Mouse (Mus musculus) embryonic fibroblast, embryonic 13.5 days (primary cell): Measurements from ENCODE around the gene Esf1. TPM values are rescaled to one million over a fixed set of nuclear protein-coding genes. Genes with fewer than 3 reads are reported as not detected.
A peak's percentile ranks its signal among the peaks of the same experiment; 100 is the strongest.
"Not testable (repeated sequence)": the region's sequence is repeated elsewhere in the genome, so short reads cannot be mapped to it uniquely, and the experiment has no call there.

Experiments
- H3K27ac ChIP-seq: 2 replicates; pipeline ENCODE4 v1.5.1; 2012; ENCODE audit warnings: low read length, control low read depth, inconsistent platforms; ENCODE audit not compliant: insufficient read depth
- H3K4me1 ChIP-seq: 2 replicates; pipeline ENCODE4 v1.6.1; 2011; ENCODE audit warnings: low read length; ENCODE audit not compliant: control insufficient read depth, insufficient read depth
- H3K4me3 ChIP-seq: 2 replicates; pipeline ENCODE4 v1.5.1; 2011; ENCODE audit warnings: mild to moderate bottlenecking, control low read depth, low read length; ENCODE audit not compliant: insufficient read depth
- CTCF ChIP-seq: IDR thresholded peaks from 2 replicates; pipeline ENCODE4 v1.5.1; 2011; ENCODE audit warnings: mild to moderate bottlenecking, control low read depth, low read length, moderate library complexity, borderline replicate concordance; ENCODE audit not compliant: insufficient read depth
- POLR2A ChIP-seq: IDR thresholded peaks from 2 replicates; pipeline ENCODE4 v1.6.1; 2011; ENCODE audit warnings: low read depth, mild to moderate bottlenecking, control low read depth, low read length, moderate library complexity
- polyA plus RNA-seq: library from polyadenylated mRNA; stranded (reverse); fragments of >200 nt; gene quantifications from 2 replicates; pipeline ENCODE4 v1.2.4, GENCODE M21; 2011; ENCODE audit warnings: low read depth; ENCODE audit not compliant: missing spikeins, insufficient read length

Esf1 gene
- polyA plus RNA-seq, 1 experiment: 32.7 TPM

DNA sequence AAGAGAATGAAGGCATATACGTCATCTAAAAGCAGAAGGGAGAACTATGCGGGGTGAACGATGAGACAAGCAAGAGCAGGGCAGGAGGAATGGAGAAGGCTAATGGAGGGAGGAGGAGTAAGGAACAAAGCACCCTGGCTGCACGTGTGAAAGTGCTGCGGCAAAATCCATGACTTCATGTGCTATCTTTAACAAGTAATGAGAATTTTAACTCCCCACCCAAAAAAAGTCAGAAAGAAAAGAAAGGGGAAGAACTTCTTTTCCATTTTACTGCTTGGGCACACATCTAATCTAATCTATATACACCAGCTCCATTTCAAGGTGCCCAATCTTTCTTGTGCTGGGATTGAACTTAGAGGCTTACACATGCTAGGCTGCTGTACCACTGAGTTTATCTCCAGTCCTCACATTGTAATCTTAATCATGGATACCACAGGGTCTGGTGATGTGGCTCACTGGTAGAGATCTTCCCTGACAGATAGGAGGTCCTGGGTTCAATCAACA lies 7.0 kb downstream of the Esf1 start:
- no peaks in the 10 kb centered on the region; the same call in 1 of the 2 replicates for H3K4me1 ChIP-seq
- H3K27ac ChIP-seq: no peak overlapping the region
- TF ChIP-seq CTCF (no peak), POLR2A (no peak)
- no peak overlapping the region for H3K4me3 ChIP-seq

DNA sequence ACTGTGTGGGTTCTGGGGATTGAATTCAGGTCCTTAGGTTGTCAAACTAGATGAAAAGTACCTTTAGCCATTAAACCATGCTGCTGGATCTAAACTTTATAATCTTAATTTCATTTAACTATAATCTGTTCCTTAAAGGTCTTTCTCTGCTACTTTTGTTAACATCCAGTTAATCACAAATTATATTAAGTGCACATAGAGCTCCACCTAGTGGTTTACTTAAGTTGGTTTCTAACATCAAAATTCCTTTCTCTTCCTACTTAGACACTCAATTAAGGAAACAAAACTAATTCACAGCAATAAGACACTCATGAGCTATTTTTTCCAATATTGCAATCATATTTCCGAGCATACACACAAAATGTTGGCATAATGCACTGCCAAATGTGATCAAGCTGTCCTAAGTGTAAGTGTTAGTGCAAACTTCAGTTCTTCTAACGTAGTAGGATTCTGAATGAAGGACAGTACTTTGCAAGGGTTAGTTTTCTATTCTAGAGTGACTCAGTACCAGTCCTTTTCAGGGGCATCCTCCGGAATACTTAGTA lies 11.1 kb downstream of the Esf1 start:
- H3K27ac ChIP-seq: no peak overlapping the region
- no peaks in the 10 kb centered on the region; the same call in 1 of the 2 replicates for H3K4me1 ChIP-seq
- TF ChIP-seq CTCF: no peak
- TF ChIP-seq POLR2A: no peak

DNA sequence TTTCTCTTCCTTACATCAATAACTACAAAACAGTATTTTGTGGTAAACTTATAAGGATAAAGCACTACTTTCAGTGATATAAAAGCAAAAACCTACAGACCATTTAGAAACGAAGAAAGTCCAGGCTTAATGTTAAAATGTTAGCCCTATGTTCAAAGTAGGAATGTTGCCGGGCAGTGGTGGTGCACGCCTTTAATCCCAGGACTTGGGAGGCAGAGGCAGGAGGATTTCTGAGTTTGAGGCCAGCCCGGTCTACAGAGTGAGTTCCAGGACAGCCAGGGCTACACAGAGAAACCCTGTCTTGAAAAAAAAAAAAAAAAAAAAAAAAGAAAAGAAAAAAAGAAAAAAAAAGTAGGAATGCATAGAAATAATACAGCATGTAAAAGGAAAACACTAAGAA lies 18.6 kb downstream of the Esf1 start, which contains the start of gene Gm17374:
TSS of gene Gm17374 (plus strand) at position 301 of the 400 bp plus-strand sequence.
- H3K4me1 ChIP-seq, H3K4me3 ChIP-seq: not testable (repeated sequence)

More for the DNA sequence above, 11.1 kb downstream of the Esf1 start:
- no peak overlapping the region for H3K4me3 ChIP-seq

DNA sequence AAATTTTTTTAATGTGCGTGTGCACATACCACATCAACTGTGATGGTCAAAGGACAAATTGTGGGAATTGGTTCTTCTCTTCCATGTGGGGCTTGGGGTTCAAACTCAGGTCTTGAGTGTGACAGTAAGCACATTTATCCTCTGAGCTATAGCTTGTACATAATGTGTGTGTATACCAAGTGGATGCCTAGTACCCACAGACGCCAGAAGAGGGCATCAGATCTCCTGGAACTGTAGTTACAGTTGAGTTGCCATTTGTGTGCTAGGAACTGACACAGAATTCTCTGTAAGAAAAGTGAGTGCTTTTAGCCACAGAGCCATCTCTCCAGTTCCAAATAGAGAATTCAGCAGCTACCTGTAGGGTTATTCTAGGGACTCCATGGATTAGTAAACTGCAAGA lies 44.8 kb downstream of the Esf1 start:
- TF ChIP-seq CTCF: no peak
- no peak for TF ChIP-seq POLR2A
- Histone ChIP-seq H3K27ac (no peak overlapping the region), H3K4me1 (no peaks in the 10 kb centered on the region)

More for the DNA sequence above, 18.6 kb downstream of the Esf1 start, which contains the start of gene Gm17374:
- not testable (repeated sequence) for H3K27ac ChIP-seq

DNA sequence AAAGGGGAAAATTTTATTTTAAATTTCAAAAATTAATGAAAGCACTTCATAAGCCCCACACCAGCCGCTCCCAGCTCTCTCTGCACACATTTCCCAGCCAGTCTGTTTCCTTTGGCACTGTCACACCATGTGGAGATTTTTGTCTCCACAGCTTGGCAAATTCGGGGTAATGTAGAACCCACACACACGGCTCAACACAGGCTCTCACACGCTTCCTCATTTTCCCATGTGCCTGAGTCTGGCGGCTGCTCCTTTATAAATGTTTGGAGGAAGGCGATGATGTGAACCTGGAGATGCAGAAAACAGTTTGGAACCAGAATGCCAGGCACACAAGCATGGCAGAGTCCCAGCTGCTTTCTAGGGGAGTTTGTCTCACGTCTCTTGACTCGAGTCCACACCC lies 56.5 kb downstream of the Esf1 start:
- Histone ChIP-seq H3K4me3 (no peak overlapping the region), H3K4me1 (0 out of 2 replicates have a peak, but pooled peaks cover 2% of the 10 kb centered on the region), H3K27ac (peak overlapping the region; percentile 52; the same call in 1 of the 2 replicates)
- no peak for TF ChIP-seq CTCF
- TF ChIP-seq POLR2A: no peak

More for the DNA sequence above, 44.8 kb downstream of the Esf1 start:
- H3K4me3 ChIP-seq: no peak overlapping the region

DNA sequence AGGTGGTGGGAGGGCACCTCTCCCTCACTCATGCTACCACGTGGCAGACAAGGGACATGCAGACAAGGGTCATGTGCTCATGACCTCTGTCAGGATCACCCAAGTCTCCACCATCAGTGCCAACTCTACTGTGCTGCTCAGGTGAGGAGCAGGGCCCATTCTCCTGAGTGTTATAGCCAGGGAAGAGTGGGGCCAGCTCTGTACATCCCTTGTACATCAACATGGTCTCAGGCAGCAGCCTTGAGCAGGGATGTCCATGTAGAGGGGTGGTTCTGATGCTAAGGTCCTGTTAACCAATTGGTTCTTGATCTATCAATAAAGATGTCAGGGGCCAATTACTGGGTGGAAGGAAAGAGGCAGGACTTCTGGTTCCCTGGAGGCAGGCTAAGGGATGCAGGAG lies 61.4 kb downstream of the Esf1 start:
- Histone ChIP-seq H3K4me1 (peaks cover 10% of the 10 kb centered on the region), H3K27ac (no peak overlapping the region), H3K4me3 (no peak overlapping the region)
- TF ChIP-seq POLR2A (no peak), CTCF (no peak)

DNA sequence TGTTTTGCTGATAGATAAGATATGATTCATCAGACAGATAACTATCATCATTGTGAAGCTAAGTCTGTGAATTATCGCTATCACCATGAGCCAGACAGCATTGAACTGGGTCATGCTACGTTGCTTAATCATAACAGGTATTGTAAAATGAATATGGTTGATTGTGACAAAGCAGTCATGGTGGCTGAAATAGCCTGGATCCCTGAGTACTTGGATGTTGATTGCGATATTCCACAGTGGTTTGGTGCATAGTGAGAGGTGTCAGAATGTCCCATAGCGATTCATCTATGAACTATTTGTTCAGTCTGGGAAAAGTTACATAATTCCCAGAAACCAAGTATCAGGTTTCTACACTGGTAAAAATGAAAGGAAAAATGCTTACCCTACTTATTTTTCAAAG lies 62.7 kb downstream of the Esf1 start:
- TF ChIP-seq CTCF (no peak), POLR2A (no peak)
- Histone ChIP-seq H3K4me3 (no peak overlapping the region), H3K27ac (peak overlapping the region; percentile 42)

DNA sequence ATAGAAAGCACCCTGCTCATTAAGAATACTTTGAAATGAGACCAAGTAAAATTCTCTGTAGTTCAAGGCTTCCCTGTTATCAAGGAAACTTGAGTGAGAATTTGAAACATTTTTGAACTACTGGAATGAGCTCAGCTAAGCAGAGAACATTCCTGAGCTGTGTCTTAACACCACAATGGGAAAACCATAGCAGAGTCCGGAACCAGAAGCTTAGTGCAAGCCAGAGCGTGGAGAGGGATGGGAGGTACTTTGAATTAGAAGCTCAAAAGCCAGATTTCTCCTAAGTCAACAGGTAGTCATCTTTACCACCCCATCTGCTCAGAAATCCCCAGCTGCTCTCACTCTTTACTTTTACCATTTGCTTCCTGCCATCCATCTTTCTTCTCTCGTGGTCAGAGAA lies 65.4 kb downstream of the Esf1 start:
- Histone ChIP-seq H3K4me1 (peaks cover 14% of the 10 kb centered on the region), H3K27ac (peak overlapping the region; percentile 95), H3K4me3 (no peak overlapping the region)
- TF ChIP-seq POLR2A: no peak
- TF ChIP-seq CTCF: no peak

More for the DNA sequence above, 62.7 kb downstream of the Esf1 start:
- H3K4me1 ChIP-seq: peaks cover 10% of the 10 kb centered on the region

DNA sequence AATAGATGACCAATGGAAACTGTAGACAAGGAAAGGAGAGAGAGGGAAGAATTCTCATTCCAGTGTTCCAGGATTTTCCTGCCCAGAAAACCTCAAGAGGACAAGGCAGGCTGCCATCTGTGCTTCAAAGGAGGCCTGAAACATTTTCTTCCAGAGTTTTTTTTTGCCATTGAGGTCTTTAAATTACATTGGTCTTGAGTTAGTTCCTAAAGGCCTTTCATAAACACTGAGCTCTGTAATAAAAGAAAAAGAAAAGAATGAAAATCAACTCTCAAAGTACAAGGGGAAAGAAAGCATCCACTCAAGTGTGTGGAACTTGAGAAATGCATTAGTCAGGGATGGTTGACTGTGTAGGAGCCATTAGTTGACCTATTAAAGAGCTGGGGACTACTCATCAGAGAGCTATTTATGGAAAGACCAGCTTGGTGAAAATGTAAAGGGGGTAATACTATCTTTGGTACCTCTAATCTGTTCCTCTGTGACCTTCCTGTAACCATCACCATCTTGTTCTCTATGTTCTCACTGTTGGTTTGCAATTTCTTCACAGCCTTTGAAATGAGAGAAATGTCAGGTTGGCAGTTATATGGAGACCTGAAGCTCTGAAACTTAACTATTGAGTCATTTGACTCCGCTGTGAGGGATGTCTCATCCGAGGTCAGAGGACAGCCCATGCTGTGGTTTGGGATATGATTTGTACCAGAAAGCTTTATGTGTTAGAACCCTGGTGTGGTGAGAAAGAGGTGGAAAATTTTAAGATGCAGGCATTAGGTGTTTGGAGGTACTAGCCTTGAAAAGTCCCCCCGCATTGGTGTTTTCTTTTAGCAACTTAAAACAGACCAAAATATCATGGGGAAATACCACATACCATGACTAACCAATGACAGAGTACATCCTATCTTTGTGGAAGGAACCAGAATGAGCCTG lies 69.6 kb downstream of the Esf1 start:
- H3K27ac ChIP-seq: peak overlapping the region; percentile 93
- H3K4me1 ChIP-seq: peaks cover 13% of the 10 kb centered on the region
- TF ChIP-seq POLR2A (no peak; the same call in 1 of the 2 replicates), CTCF (no peak)
- no peak overlapping the region for H3K4me3 ChIP-seq

DNA sequence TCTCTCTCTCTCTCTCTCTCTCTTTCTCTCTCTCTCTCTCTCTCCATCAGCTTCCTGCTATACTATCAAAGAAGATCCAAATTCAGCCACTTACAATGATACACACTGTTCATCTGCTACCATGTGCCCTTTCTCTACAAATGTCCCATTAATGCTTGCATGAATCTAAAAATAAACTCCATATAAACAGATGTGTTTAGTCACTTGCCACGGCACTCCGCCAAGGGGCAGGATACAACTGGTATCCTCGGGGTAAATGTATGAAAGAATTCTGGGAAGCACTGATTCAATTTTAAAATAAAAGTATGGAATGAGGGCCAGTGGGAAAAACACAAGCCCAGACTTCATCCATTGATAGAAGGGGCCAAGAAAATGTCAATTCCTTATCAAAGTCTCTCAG lies 70.4 kb downstream of the Esf1 start:
- TF ChIP-seq CTCF: no peak
- no peak; the same call in 1 of the 2 replicates for TF ChIP-seq POLR2A
- Histone ChIP-seq H3K4me1 (peaks cover 7% of the 10 kb centered on the region), H3K27ac (peak overlapping the region; percentile 93), H3K4me3 (no peak overlapping the region)
